Mouse (Mus musculus): ENCODE measurements around the gene Snx11. TPM values are rescaled to one million over a fixed set of nuclear protein-coding genes. Genes with fewer than 3 reads are reported as not detected.
"Not testable (repeated sequence)": the region's sequence is repeated elsewhere in the genome, so short reads cannot be mapped to it uniquely, and the experiment has no call there.

Gene Snx11
- polyA plus RNA-seq, 1 experiment from 2014 or later, result 44.1 TPM

GRCm38 (mm10) chr11:96816979-96817378, 39.6 kb upstream of the Snx11 start:
- Histone ChIP-seq H3K4me2 (ENCODE audit: low read length) (no peak overlapping the region), H3K36me3 (ENCODE audit: control insufficient read depth, insufficient read depth) (peaks cover 38% of the 10 kb centered on the region), H3K9ac (replicated peaks; ENCODE audit: low read depth, low read length) (no peak overlapping the region), H3K9me3 (ENCODE audit: control insufficient read depth, low read length) (no peaks in the 10 kb centered on the region), H3K27me3 (replicated peaks; ENCODE audit: control insufficient read depth, insufficient read depth, low read length) (no peaks in the 10 kb centered on the region), H3K27ac (ENCODE audit: low read length) (no peak overlapping the region), H3K4me3 (replicated peaks; ENCODE audit: low read length) (no peak overlapping the region), H3K4me1 (replicated peaks; ENCODE audit: control insufficient read depth, insufficient read depth, low read length) (no peaks in the 10 kb centered on the region)
- 52% methylated on average over 5 of the region's 5 CpGs for WGBS
- ATAC-seq, result no peak

GRCm38 (mm10) chr11:96816494-96816893, 39.1 kb upstream of the Snx11 start:
- Histone ChIP-seq H3K4me1 (replicated peaks; ENCODE audit: control insufficient read depth, insufficient read depth, low read length) (no peaks in the 10 kb centered on the region), H3K4me2 (ENCODE audit: low read length) (no peak overlapping the region), H3K9me3 (ENCODE audit: control insufficient read depth, low read length) (no peaks in the 10 kb centered on the region), H3K9ac (replicated peaks; ENCODE audit: low read depth, low read length) (no peak overlapping the region), H3K27ac (ENCODE audit: low read length) (no peak overlapping the region), H3K27me3 (replicated peaks; ENCODE audit: control insufficient read depth, insufficient read depth, low read length) (no peaks in the 10 kb centered on the region), H3K4me3 (replicated peaks; ENCODE audit: low read length) (no peak overlapping the region), H3K36me3 (ENCODE audit: control insufficient read depth, insufficient read depth) (peaks cover 41% of the 10 kb centered on the region)
- ATAC-seq, result no peak
- WGBS, result 87% methylated on average over 1 of the region's 1 CpGs

DNA sequence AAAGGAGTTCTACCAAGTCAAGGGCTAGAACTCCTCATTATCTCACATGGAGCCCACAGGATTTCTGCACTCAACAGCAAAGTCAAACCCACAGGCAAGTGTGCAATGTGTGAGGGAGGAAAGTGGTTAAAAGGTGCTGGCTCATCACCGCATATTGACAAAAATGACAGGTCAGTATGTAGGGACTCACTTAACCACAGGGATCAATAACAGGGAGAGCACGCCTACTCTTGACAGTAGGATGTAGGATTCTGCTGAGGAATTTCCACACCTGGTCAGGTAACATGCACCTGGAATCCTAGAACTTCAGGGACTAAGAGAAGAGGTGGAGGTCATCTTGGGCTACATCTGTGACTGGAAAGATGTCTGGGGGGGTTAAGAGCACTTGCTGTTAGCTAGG, 38.5 kb upstream of the Snx11 start:
- Histone ChIP-seq H3K4me3 (replicated peaks; ENCODE audit: low read length) (no peak overlapping the region), H3K36me3 (ENCODE audit: control insufficient read depth, insufficient read depth) (peaks cover 35% of the 10 kb centered on the region), H3K4me2 (ENCODE audit: low read length) (no peak overlapping the region), H3K4me1 (replicated peaks; ENCODE audit: control insufficient read depth, insufficient read depth, low read length) (no peaks in the 10 kb centered on the region), H3K27me3 (replicated peaks; ENCODE audit: control insufficient read depth, insufficient read depth, low read length) (no peaks in the 10 kb centered on the region), H3K27ac (ENCODE audit: low read length) (no peak overlapping the region), H3K9ac (replicated peaks; ENCODE audit: low read depth, low read length) (no peak overlapping the region), H3K9me3 (ENCODE audit: control insufficient read depth, low read length) (no peaks in the 10 kb centered on the region)
- 98% methylated on average over 2 of the region's 2 CpGs for WGBS
- no peak for ATAC-seq

GRCm38 (mm10) chr11:96814443-96814842, 37.1 kb upstream of the Snx11 start:
- WGBS, result 88% methylated on average over 2 of the region's 2 CpGs
- Histone ChIP-seq H3K4me1 (replicated peaks; ENCODE audit: control insufficient read depth, insufficient read depth, low read length) (no peaks in the 10 kb centered on the region), H3K27me3 (replicated peaks; ENCODE audit: control insufficient read depth, insufficient read depth, low read length) (no peaks in the 10 kb centered on the region), H3K4me3 (replicated peaks; ENCODE audit: low read length) (no peak overlapping the region), H3K4me2 (ENCODE audit: low read length) (no peak overlapping the region), H3K36me3 (ENCODE audit: control insufficient read depth, insufficient read depth) (peaks cover 29% of the 10 kb centered on the region), H3K9me3 (ENCODE audit: control insufficient read depth, low read length) (no peaks in the 10 kb centered on the region), H3K27ac (ENCODE audit: low read length) (no peak overlapping the region), H3K9ac (replicated peaks; ENCODE audit: low read depth, low read length) (no peak overlapping the region)
- ATAC-seq, result no peak

GRCm38 (mm10) chr11:96813920-96814319, 36.6 kb upstream of the Snx11 start:
- no peaks in the 10 kb centered on the region for H3K27me3 ChIP-seq (replicated peaks; ENCODE audit: control insufficient read depth, insufficient read depth, low read length)
- 95% methylated on average over 5 of the region's 5 CpGs for WGBS
- H3K4me2 ChIP-seq (ENCODE audit: low read length), result no peak overlapping the region
- no peak overlapping the region for H3K4me3 ChIP-seq (replicated peaks; ENCODE audit: low read length)
- H3K27ac ChIP-seq (ENCODE audit: low read length), result no peak overlapping the region
- peaks cover 27% of the 10 kb centered on the region for H3K36me3 ChIP-seq (ENCODE audit: control insufficient read depth, insufficient read depth)
- ATAC-seq, result no peak
- no peaks in the 10 kb centered on the region for H3K9me3 ChIP-seq (ENCODE audit: control insufficient read depth, low read length)
- H3K4me1 ChIP-seq (replicated peaks; ENCODE audit: control insufficient read depth, insufficient read depth, low read length), result no peaks in the 10 kb centered on the region
- no peak overlapping the region for H3K9ac ChIP-seq (replicated peaks; ENCODE audit: low read depth, low read length)

GRCm38 (mm10) chr11:96813455-96813854, 36.1 kb upstream of the Snx11 start:
- Histone ChIP-seq H3K27me3 (replicated peaks; ENCODE audit: control insufficient read depth, insufficient read depth, low read length) (no peaks in the 10 kb centered on the region), H3K9ac (replicated peaks; ENCODE audit: low read depth, low read length) (no peak overlapping the region), H3K9me3 (ENCODE audit: control insufficient read depth, low read length) (no peaks in the 10 kb centered on the region), H3K4me2 (ENCODE audit: low read length) (no peak overlapping the region), H3K36me3 (ENCODE audit: control insufficient read depth, insufficient read depth) (peaks cover 31% of the 10 kb centered on the region), H3K4me1 (replicated peaks; ENCODE audit: control insufficient read depth, insufficient read depth, low read length) (no peaks in the 10 kb centered on the region), H3K4me3 (replicated peaks; ENCODE audit: low read length) (no peak overlapping the region), H3K27ac (ENCODE audit: low read length) (no peak overlapping the region)
- no peak for ATAC-seq
- WGBS, result 90% methylated on average over 4 of the region's 4 CpGs

GRCm38 (mm10) chr11:96811188-96811587, 33.8 kb upstream of the Snx11 start:
- not testable (repeated sequence) for H3K27me3 ChIP-seq (replicated peaks; ENCODE audit: control insufficient read depth, insufficient read depth, low read length); H3K9me3 ChIP-seq (ENCODE audit: control insufficient read depth, low read length); H3K9ac ChIP-seq (replicated peaks; ENCODE audit: low read depth, low read length); H3K4me2 ChIP-seq (ENCODE audit: low read length); H3K4me3 ChIP-seq (replicated peaks; ENCODE audit: low read length); H3K27ac ChIP-seq (ENCODE audit: low read length); ATAC-seq; H3K4me1 ChIP-seq (replicated peaks; ENCODE audit: control insufficient read depth, insufficient read depth, low read length)
- WGBS, result 81% methylated on average over 1 of the region's 1 CpGs
- peaks cover 27% of the 10 kb centered on the region for H3K36me3 ChIP-seq (ENCODE audit: control insufficient read depth, insufficient read depth)

DNA sequence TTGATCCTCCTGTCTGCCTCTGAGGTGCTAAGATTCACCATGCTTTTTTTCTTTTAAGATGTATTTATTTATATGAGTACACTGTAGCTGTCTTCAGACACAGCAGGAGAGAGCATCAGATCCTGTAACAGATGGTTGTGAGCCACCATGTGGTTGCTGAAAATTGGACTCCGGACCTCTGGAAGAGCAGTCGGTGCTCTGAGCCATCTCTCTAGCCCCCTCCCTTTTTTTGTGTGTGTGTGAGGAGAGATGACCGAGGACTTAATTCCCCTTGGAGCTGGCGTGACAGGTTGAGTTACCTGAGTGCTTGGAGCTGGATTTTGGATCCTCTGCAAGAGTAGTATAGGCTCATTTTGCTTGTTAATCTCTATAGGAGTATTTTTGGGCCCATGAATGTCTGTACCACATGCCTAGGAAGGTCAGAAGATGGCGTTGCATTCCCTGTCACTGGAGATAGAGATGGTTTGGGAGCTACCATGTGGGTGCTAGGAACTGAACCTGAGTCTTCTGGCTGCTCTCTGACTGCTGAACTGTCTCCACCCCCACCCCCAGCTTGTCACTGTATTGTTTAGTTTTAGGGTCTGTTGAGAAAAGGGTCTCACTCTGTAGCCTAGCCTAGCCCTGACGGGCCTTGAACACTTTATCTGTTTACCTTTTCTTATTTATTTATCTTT, 32.3 kb upstream of the Snx11 start:
- H3K9me3 ChIP-seq (ENCODE audit: control insufficient read depth, low read length), result no peaks in the 10 kb centered on the region
- WGBS, result 90% methylated on average over 6 of the region's 6 CpGs
- no peaks in the 10 kb centered on the region for H3K27me3 ChIP-seq (replicated peaks; ENCODE audit: control insufficient read depth, insufficient read depth, low read length)
- no peak overlapping the region for H3K4me3 ChIP-seq (replicated peaks; ENCODE audit: low read length)
- H3K9ac ChIP-seq (replicated peaks; ENCODE audit: low read depth, low read length), result no peak overlapping the region
- no peak overlapping the region for H3K4me2 ChIP-seq (ENCODE audit: low read length)
- H3K36me3 ChIP-seq (ENCODE audit: control insufficient read depth, insufficient read depth), result peaks cover 29% of the 10 kb centered on the region
- no peaks in the 10 kb centered on the region for H3K4me1 ChIP-seq (replicated peaks; ENCODE audit: control insufficient read depth, insufficient read depth, low read length)
- ATAC-seq, result no peak
- no peak overlapping the region for H3K27ac ChIP-seq (ENCODE audit: low read length)

GRCm38 (mm10) chr11:96808066-96808465, 30.7 kb upstream of the Snx11 start:
- peaks cover 39% of the 10 kb centered on the region for H3K36me3 ChIP-seq (ENCODE audit: control insufficient read depth, insufficient read depth)
- 36% methylated on average over 1 of the region's 1 CpGs for WGBS
- no peak for ATAC-seq
- H3K4me3 ChIP-seq (replicated peaks; ENCODE audit: low read length), result no peak overlapping the region
- no peaks in the 10 kb centered on the region for H3K9me3 ChIP-seq (ENCODE audit: control insufficient read depth, low read length)
- no peak overlapping the region for H3K27ac ChIP-seq (ENCODE audit: low read length)
- no peaks in the 10 kb centered on the region for H3K4me1 ChIP-seq (replicated peaks; ENCODE audit: control insufficient read depth, insufficient read depth, low read length)
- H3K27me3 ChIP-seq (replicated peaks; ENCODE audit: control insufficient read depth, insufficient read depth, low read length), result no peaks in the 10 kb centered on the region
- H3K9ac ChIP-seq (replicated peaks; ENCODE audit: low read depth, low read length), result no peak overlapping the region
- no peak overlapping the region for H3K4me2 ChIP-seq (ENCODE audit: low read length)

GRCm38 (mm10) chr11:96805606-96806005, 28.2 kb upstream of the Snx11 start:
- no peaks in the 10 kb centered on the region for H3K4me1 ChIP-seq (replicated peaks; ENCODE audit: control insufficient read depth, insufficient read depth, low read length)
- no peak overlapping the region for H3K4me3 ChIP-seq (replicated peaks; ENCODE audit: low read length)
- WGBS, result 92% methylated on average over 5 of the region's 5 CpGs
- H3K36me3 ChIP-seq (ENCODE audit: control insufficient read depth, insufficient read depth), result peaks cover 38% of the 10 kb centered on the region
- H3K4me2 ChIP-seq (ENCODE audit: low read length), result no peak overlapping the region
- H3K27ac ChIP-seq (ENCODE audit: low read length), result no peak overlapping the region
- no peak overlapping the region for H3K9ac ChIP-seq (replicated peaks; ENCODE audit: low read depth, low read length)
- no peaks in the 10 kb centered on the region for H3K9me3 ChIP-seq (ENCODE audit: control insufficient read depth, low read length)
- ATAC-seq, result no peak
- H3K27me3 ChIP-seq (replicated peaks; ENCODE audit: control insufficient read depth, insufficient read depth, low read length), result no peaks in the 10 kb centered on the region

Measured in forebrain, embryonic 16.5 days (tissue).